Mouse (Mus musculus) right cerebral cortex, postnatal 25 days (tissue): ENCODE measurements around the gene 2010111I01Rik.

Experiments
- DNase-seq: peaks from one replicate; pipeline ENCODE4 v3.0.0; 2022

The 2010111I01Rik gene

GRCm38 (mm10) chr13:63170282-63171073, 205.8 kb downstream of the 2010111I01Rik start:
- DNase-seq, result no peak

- DNase-seq, result no peak
Measured at GRCm38 (mm10) chr13:63171347-63172096, 206.8 kb downstream of the 2010111I01Rik start.

- no peak for DNase-seq
Measured at GRCm38 (mm10) chr13:63172097-63172445, 207.4 kb downstream of the 2010111I01Rik start.

DNA sequence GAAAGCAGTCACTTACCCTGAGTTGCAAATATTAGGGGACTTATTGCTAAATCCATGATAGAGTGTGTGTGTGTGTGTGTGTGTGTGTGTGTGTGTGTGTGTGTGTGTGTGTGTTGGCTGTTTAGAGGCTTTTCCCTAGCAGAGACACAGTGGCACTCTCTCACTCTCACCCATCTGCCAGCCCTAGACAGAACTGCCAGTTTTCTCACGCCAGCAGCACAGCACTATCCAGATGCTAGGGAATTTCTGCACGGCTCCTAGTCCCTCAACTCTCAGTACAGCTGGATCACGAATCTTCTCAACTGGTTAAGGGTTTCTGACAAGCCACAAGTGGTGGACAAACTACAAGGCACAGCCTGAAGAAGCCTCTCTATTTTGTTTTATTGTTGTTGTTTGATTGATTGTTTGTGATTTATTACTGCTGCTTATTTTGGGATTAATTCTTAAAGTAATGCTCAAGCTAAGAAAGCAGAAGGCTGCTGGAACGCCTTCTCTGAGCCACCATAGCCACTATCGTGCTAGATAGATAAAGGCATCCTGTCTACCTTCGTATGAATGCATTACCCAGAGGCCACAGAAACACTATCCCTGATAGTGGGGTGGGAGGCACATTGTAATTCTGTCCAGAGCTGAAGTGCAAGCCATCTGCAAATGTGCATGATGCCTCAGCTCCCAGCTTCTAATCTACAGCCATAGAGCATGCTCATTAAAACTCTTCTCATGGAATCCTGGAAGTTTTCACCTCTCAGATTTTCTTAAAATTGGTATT, 209.7 kb downstream of the 2010111I01Rik start:
- no peak for DNase-seq

- DNase-seq, result no peak
Measured at GRCm38 (mm10) chr13:63176131-63176530, 211.4 kb downstream of the 2010111I01Rik start.

DNA sequence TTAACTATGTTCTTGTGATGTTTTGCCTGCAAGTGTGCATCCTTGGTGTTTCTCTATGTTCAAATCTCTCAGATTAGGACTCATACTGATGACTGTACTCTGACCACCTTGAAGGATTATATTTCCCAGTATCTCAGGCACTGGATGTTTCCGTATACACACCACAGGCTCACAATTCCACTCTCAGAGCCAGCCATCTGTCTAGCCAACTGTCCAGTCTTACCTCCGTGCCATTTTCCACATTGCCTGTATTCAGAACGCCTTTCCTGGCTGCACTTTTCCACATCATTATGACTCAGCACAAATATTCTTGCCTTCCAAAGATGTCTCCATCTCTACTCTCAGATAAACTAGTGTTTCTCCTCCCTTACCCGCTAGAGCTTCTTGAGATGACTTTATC, 212.5 kb downstream of the 2010111I01Rik start:
- DNase-seq, result peak; percentile 42

GRCm38 (mm10) chr13:63180641-63181235, 216.0 kb downstream of the 2010111I01Rik start:
- no peak for DNase-seq

DNA sequence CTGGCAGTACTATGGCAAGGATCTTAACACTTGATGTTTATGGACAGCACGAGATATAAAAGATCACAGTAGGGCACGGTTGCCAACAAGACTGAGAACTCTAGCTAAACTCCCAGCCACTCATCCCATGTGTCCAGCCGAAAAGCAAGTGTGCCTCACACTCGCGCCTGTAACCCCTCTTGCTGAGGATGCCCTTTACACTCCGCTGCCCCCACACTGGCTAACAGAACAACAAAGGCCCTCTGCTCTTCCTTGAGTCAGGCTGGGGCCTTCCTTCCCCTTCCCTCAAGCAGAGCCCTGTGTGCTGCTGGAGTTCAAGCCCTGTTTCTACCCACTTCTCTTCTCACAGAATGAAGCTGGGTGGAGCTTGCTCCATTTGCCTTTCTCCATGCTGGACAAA, 220.3 kb downstream of the 2010111I01Rik start:
- no peak for DNase-seq

- DNase-seq, result no peak
Measured at GRCm38 (mm10) chr13:63186217-63186616, 221.5 kb downstream of the 2010111I01Rik start.

GRCm38 (mm10) chr13:63186642-63187041, 221.9 kb downstream of the 2010111I01Rik start:
- no peak for DNase-seq

DNA sequence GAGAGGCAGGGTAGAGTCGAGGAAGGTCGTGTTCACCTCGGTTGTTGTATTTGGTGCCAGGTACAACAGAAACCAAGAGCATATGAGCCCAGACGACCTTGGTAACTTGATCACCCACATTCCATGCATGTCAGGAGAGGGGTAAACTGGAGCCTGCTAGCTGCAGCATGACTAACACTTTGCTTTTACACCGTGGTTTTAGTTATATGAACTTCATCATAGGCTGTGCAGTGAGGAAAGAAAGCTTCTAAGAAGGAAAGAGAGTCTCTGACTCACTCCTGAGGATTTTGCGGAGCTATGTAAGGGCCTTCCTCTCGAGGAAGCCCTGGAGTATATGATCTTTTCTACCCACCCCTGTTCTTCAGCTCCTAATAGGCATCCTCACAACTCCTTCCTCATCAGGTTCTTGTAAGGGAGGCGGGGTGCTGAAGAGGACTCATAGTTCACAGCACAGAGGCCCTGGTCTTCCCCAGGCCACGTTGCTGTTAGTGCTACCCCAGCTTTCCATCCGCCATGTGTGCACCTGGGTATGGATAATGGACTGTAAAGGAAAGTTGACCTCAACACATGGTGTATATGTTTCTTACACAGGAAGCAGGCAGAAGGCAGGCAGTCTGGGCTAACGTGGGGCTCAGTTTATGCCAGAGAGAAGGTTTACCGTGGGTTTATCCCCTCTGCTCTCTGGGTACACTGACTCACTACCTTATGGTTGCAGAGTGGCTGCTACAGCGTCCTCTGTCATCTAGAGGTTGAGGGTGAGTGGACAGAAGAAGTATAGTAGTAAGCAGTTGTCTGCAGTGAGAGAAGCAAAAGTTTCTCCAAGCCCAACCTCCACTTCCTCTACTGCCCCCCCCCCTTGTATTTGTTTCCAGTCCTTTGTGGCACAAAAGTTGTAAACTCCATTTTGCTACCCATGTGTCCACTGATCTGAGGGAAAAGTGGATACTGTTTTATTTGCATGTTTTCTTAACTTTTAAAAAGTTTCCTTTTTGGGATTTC, 222.8 kb downstream of the 2010111I01Rik start:
- DNase-seq, result no peak

- DNase-seq, result no peak
Measured at GRCm38 (mm10) chr13:63188306-63188705, 223.6 kb downstream of the 2010111I01Rik start.

DNA sequence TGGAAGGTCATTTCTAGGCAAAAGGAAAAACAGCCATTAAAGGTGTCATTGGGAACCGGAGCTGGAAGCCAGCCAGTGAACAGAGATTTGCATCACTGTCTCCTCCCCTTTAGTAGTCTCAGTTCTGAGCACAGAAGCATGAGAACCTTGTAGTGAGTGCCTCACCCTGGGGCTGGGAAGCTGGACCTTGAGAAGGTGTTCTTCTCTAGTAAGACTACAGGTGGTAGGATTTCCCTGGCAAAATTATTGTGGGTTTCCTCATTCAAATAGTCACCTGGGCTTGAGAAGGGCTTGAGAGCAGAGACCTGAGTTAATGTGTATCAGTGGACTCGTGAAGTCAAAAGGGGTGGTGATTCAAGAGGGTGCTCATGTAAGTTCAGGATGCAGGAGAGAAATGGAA, 224.1 kb downstream of the 2010111I01Rik start:
- DNase-seq, result no peak

GRCm38 (mm10) chr13:63193423-63193822, 228.7 kb downstream of the 2010111I01Rik start:
- no peak for DNase-seq

DNA sequence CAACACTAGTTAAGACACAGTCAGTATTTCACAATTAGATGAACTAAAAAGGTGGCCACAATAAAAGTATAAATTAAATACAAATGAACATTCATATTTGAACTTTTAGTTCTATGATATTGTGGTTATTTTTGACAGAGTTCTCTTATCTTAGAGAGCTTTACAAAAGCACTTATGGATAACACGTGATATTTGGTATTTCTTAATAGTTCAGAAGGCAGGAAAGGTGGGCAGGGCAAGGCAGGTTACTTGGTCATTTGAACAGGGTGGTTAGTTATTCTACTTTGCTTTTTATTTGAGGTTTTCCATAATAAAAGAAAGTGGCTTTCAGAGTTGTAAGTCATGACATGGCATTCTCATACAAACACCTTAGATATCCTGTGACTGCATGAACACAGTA, 233.3 kb downstream of the 2010111I01Rik start:
- DNase-seq, result no peak

- DNase-seq, result no peak
Measured at GRCm38 (mm10) chr13:63199588-63199987, 234.9 kb downstream of the 2010111I01Rik start.

GRCm38 (mm10) chr13:63203502-63204278, 239.0 kb downstream of the 2010111I01Rik start:
- no peak for DNase-seq

DNA sequence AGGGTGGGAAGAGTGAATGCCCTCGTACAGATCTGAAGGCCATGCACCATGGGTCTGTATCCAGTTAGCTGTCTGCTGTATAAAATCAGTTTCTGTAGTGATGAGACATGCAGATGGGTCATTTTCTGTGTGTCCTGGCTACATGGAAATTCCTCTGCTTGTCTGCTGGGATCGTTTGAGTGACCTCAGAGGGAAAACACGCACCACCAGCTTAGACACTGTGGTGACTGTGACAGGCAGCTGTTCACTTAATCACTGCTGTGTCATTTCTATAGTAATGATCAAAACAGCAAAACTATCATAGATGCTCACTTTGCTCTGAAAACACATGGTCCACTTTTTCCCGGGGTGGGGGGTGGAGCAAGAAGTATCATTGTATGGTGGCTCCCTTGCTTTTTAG, 241.1 kb downstream of the 2010111I01Rik start:
- DNase-seq, result no peak

DNA sequence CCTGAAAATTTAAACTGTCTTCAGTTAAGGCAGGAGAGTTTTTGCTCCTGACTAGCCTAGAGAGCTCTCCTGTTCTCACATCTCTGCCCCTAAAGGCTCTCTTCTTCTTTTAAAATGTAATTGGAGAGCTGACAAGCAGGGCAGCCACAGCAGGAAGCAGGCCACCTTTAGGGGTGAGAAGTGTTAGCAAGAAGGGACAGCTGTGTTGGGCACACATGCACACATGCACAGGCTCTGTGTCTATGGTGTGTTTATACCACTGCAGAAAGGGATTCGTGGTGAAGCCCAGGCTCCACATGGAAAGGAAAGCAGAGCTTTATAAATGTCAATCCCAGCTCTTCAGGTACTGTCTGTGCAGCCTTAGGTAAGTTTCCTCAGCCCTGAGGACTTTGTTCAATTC, 241.7 kb downstream of the 2010111I01Rik start:
- DNase-seq, result no peak

DNA sequence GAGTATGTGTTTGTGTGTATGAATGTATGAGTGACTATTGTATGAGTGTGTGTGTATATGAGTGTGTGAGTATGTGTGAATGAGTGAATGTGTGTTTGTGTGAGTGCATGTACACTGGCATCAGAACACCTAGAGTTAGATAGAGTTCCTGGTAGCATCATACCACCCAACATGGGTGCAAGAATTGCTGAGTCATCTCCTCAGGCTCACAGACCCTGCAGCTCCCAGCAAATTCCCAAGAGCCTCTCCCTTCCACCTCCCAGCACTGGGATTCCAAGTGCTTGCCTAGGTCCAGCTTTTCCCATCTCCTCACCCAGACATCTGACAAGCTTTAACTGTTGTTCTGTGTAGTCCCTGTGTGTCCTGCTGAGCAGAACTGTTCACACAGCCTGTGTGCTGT, 251.8 kb downstream of the 2010111I01Rik start:
- DNase-seq, result no peak
